Mouse (Mus musculus) heart, postnatal 36 days (tissue): ENCODE results near the gene Zfr2. TPM values are rescaled to one million over a fixed set of nuclear protein-coding genes. Genes with fewer than 3 reads are reported as not detected.

Experiments used
- DNase-seq, 2 experiments: peaks; one replicate each; pipeline ENCODE4 v3.0.0; 2021 to 2022
- intact Hi-C: fragments of 180-260 bp; cut with DNase I; formaldehyde crosslinking; loops from one replicate; pipeline ENCODE4 v1.15.1; 2025
- total RNA-seq, 2 experiments: library from RNA; stranded (reverse); gene quantifications; 2 replicates each; pipeline ENCODE4 v1.2.3; 2021

Gene Zfr2
- total RNA-seq, 2 experiments from 2014 or later, result 2.5 to 3.6 TPM

DNA sequence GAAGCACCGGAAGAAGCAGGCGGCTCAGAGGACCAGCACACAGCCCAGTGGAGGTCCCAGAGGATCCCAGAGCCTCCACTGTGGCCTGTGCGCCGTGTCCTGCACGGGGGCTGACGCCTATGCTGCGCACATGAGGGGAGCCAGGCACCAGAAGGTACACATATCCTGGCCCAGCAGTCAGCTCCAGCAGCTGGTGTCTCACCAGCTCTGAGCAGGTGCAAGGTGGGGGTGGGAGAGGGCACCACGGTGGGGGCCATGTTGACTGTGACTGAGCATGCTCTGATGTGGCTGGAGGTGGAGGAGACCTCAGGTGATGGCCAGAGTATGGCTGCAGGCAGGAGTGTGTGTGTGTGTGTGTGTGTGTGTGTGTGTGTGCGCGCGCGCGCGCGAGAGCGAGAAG is 9.1 kb downstream of the Zfr2 start:
- intact Hi-C loops, result no loop called here
- no peak for DNase-seq

DNA sequence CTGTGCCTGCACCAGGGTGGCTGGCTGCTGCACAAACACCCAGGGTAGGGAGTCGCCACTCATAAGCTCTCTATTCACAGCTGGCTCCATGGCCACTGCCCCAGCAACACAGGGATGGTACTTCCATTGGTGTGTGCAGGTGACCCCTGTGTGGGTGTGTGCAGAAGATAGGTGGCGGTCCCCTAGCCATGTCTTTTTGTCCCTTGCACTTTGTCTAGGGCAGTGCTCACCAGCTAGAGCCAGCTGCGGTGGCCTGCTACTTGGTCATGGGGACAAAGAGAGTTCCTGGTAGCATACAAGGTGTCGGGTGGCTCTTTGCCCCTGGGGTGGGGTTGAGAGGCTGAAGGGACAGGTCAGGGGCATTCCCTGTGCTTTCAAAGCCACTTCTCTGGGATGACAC is 11.2 kb downstream of the Zfr2 start:
- DNase-seq, result no peak
- intact Hi-C loops, result loop anchor here (2.0 kb wide), 1 partner anchor 39 kb away; no protein-coding TSS in a partner anchor

DNA sequence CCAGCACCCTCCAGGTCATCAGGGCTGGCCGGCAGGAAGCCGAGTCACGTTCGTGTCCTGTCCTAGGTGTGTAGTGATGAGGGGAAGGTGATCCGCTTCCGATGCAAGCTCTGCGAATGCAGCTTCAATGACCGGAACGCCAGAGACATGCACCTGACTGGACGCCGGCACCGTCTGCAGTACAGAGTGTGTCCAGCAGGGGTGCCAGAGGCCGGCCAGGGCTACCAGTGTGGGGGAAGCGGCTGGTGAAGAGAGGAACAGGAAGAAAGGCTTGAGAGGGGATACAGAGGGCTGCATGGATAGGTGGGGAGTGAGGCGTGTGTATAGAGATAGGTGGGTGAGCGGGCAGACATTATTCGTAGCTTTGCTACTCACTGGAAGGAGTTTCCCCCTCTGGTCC is 11.6 kb downstream of the Zfr2 start:
- intact Hi-C loops, result loop anchor here (2.0 kb wide), 1 partner anchor 38 kb away; no protein-coding TSS in a partner anchor

GRCm38 (mm10) chr10:81245166-81245565 is 12.2 kb downstream of the Zfr2 start:
- DNase-seq, result no peak
- intact Hi-C loops, result loop anchor here (2.0 kb wide), 1 partner anchor 38 kb away; no protein-coding TSS in a partner anchor

More for the DNA sequence above, 11.6 kb downstream of the Zfr2 start:
- peak; percentile 78 to 87 for DNase-seq

GRCm38 (mm10) chr10:81247804-81248203 is 14.8 kb downstream of the Zfr2 start:
- intact Hi-C loops, result no loop called here
- DNase-seq, result no peak

DNA sequence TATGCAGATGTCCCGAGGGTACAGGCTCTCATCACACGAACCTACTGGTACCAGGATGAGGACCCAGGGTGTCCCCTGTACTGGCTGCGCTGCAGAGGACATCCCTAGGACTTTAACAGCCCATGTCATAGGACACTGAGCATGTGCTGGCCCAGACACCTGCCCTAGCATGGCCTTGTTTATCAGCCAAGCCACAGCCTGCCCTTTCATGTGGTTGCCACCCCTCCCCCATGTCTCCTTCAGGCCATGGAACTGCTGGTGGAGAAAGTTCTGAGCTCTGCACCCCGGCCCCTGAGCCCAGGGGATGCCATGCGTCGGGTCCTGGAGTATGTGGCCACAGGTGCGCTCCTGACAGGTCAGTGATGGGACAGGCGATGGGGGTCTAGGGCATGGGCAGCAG is 16.5 kb downstream of the Zfr2 start:
- DNase-seq, result no peak
- intact Hi-C loops, result no loop called here

DNA sequence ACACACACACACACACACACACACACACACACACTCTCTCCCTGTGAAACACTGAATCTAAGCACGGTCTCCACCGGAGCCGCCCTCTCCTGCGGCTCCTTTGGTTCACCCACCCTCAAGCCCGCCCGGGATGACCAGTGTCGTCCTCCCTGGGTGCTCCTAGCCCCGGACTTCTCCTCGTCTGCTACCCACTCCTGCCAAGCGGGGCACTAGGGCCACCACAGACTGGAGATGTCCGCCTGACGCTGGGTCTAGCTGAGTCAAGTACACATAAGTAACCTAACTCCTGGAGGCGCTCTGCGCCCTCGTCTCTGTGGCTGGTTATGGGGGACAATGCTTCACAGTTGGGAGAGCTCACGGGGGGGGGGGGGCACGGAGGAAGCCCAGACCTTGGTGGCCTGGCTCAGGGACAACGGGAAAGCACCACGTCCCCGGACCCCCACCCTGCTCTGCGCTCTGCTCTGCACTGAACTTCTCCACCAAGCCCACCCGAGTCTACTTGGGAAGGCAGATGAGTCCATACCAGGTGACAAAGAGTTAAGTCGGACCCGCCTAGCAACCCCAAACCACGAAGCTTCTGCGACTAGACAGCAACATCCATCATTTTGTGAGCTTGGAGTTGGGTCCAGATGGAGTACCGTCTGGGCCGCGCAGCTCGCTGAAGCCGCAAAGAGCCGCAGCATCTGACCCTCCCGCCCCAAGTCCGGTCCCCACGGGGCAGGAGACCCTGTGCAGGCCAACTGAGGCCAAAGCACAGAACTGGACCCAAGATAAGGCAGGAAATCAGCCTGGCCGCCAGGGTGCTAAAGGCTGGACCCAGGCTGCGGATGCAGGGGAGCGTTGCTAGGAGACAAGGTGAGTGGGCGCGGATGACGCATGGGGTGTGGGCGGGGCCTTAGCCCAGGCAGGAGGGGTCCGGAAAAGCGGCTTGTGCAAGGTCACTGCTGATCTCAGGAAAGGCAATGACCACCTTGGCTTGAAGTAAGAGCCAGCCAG is 19.8 kb downstream of the Zfr2 start, which contains the start of gene Matk:
TSS of gene Matk (plus strand) at position 512 of the 996 bp plus-strand sequence.
- DNase-seq, result peak in 1 of 2 experiments; percentile 27
- intact Hi-C loops, result no loop called here

- intact Hi-C loops, result no loop called here
- DNase-seq, result no peak
Measured at GRCm38 (mm10) chr10:81254886-81255285, 21.9 kb downstream of the Zfr2 start.

DNA sequence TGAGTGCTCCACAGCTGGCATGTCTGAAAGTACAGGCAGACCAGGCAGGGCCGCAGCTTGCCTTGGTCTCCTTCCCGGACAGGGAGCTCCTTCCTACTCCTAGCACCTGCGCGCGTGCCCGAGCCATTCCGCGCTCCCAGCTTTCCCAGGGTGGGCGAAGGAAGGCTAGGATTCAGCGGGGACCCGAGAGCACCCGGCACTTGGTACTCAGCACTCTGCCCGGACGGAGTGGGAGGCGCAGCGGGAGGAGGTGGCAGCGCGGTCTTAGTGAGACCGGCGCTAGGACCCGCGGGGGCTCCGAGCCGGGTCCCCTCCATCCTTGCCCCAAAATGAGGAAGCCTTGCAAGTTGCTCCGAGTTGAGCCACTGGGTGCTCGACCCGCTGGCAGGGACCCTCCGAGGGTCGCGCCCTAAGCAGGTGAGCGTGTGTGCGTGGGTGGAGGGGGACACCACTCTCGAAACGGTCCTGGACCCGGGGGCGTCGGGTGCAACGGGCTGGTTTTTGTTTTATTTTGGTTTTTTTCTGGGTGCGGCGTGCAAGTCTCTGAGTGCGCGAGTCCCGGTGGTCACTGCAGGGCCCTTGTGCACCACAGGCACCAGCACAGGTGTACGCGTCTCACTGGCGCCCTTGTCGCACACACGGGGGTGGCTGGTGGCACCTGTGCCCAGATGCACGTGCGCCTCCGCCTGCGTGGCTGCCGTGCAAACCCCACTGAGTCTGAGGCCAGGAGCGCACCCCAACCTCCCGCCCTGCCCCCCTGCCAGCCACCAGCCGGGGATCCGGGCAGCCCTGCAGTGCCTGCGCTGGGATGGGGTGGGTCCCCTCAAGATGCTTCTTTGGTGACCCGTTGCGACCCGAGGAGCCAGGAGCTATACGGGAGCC is 24.4 kb downstream of the Zfr2 start:
- intact Hi-C loops, result no loop called here
- no peak for DNase-seq

GRCm38 (mm10) chr10:81259225-81259884 is 26.4 kb downstream of the Zfr2 start:
- intact Hi-C loops, result no loop called here

DNA sequence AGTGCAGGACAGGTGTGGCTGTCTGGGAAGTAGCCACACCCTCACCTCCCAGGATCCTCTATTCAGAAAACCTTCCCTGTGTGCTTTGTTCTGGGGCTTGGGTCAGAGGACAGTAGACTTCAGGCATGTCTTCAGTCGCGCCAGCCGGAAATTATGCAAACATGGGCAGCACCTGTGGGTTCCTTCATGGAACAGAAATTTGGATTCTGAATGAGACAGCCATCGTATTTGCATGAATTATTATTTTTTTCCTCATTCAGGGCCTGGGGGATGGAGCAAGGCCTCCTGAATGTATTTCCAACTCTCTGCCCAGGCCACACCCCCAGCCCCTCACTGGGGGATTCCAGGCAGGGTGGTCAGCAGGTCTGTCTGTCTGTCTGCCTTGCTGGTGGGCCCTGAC is 28.1 kb downstream of the Zfr2 start:
- intact Hi-C loops, result no loop called here
- no peak for DNase-seq

More at GRCm38 (mm10) chr10:81259225-81259884, 26.4 kb downstream of the Zfr2 start:
- no peak for DNase-seq

DNA sequence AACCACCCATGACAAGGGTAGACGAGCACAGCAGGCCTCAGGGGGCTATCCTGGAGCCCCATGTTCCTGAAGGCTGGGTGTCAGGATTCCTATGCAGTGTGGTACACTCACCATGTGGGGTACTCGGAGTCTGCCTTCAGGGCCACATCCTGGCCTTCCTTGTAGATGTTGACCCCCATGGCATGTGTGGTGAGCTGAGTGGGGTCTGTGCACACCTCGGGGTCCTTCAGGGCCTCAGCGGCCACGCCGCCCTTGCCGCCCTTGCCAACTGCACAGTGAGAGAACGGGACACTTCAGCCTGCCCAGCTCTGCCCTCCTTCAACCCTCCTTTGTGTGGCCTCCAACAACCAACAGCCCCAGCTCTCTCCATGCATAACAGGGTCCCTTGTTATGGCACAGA is 32.6 kb downstream of the Zfr2 start:
- no peak for DNase-seq
- intact Hi-C loops, result no loop called here

DNA sequence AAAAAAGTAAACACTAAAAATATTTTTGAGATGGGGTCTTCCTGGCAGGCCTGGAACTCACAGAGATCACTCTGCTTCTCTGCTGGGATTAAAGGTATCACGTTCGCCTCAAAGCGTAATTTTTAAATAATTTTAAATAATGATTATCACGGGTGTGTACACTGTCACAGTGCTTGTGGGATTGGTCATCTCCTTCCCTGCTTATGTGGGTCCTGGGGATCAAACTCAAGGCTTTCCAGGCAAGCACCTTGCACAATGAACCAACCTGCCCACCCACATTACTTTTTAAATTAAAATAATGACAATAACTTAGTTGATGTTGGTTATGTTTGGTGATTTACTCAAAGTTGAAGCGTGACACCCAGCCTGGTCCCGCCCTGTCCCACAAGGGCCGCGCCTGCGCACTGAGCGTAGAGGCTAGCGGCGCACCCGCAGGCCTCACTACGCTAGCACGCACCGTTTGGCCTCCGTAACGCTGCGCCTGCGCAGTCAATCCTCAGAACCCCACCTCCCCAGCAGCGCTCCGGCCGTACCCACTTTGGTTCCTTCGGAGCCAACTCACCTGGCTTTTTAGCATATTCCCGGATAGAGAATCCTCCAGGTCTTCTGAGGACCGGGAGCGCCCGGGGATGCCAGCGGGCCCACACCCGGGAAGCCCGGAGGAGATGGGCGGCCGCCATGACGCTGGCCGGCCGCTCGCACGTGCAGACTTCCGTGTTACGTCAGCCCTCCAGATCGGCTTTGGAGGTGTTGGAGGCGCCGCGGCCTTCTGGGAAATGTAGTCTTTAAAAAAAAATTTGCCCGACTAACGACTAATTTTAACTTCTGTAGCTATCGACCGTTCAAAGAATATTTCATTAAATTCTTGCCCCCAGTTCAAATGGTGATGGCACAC is 33.5 kb downstream of the Zfr2 start, which contains the start of the genes Mrpl54 and Apba3:
TSS of gene Mrpl54 (minus strand) at position 724 of the 895 bp plus-strand sequence.
TSS of gene Apba3 (plus strand) at position 750 of the 895 bp plus-strand sequence.
- intact Hi-C loops, result no loop called here
- peak; percentile 97 to 99 for DNase-seq

DNA sequence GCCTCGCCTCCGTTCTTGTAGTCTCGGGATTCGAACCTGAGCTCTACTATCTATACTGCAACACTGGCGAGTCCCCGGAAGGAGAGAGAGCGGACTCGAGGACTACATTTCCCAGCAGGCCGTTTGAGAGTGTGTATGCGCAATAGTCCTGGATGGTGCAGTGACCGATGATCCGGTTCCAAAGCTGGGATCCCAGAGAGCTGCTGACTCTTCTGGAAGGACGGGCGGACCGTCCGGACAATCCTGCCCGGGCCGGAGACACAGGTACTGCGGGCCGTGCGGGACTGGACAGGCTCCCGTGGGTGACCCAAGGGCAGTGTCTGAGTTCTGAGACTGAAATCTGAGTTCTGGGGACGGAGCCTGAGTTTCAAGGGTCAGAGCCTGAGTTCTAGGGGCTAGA is 35.1 kb downstream of the Zfr2 start:
- intact Hi-C loops, result no loop called here

DNA sequence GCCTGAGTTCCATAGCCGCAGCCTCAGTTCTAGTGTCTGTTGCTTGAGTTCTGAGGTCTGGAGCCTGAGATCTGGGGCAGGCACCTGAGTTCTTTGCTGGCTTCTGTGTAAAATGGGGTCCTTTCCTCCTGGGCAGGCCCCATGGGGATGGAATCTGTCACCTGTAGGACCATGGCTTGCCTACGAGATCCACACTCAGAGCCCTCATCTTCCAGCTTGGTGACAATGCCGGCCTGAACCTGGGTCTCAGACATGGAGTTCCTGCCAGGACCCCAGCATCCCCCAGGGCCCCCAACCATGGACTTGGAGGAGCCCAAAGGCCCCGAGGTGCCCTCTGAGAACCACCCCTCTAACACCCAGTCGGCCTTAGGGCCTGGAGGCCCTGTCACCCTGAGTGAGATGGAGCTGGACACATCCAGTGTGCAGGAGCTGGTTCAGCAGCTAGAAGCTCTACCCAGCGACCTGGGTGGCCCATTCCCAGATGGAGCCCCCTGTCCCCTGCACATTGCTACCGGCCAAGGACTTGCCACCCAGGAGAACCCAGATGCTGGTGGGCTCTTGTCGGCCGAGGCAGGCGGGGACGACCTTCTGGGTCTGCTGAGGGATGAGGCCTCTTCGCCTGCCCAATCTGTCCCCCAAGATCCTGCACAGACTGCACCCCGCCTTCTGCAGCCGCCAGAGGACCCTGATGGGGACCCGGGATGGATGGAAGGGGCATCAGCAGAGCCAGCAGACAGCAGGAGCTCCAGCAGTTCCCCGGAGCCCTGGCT is 35.9 kb downstream of the Zfr2 start:
- no peak for DNase-seq
- intact Hi-C loops, result no loop called here

More for the DNA sequence above, 35.1 kb downstream of the Zfr2 start:
- DNase-seq, result peak; percentile 82 to 84

DNA sequence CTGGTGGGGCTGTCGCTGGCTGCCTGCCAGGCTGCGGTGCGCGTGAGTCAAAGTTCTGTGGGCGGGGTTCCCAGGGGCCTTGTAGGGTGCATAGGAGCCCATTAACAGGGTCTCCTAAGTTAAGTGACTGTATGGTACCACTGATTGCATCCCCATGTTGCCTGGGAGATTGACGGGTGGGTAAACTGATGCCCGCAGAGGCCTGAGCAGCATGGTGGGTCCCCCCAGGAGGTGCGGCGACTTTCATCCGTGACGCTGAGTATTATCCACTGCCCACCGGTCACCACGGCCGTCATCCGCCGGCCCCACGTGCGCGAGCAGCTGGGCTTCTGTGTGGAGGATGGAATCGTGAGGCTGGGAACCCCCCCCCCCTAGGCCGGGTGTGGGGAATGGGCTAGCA is 39.4 kb downstream of the Zfr2 start:
- intact Hi-C loops, result no loop called here
- DNase-seq, result no peak

DNA sequence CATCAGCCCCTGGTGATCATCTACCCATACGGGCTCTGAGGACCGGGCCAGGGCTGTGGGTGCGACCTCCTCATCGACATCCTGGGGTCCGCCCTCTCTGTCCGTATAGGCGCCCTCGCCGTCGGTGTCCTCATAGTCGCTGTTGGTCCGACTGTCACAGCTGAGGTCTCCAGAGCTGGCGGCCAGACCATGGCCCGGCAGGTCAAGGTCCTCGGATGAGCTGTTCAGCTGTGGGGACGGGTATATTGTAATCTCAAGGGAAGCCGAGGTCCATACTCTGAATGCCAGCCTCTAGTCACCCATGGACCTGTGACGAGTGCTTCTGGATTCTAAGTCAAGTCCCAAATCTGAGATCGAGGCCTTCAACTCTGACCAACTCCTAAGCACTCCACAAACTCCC is 40.9 kb downstream of the Zfr2 start:
- DNase-seq, result no peak
- intact Hi-C loops, result no loop called here

DNA sequence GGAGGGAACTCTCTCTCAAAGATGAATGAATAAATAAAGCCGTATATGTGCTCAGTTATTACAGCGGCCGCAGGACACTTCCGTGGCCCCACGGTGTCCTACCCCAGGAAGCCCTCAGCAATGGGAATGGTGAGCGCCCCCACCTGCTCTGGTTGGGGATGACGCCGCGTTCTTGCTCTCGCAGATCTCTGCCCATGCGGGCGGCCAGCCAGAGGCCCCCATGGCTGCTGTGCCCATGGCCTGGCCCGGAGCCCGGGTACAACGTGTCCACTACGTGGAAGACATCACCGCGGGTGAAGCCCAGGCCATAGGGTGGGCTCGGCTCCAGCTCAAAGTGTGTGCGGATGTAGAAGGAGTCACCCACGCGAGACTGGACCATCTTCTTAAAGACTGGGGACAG is 44.7 kb downstream of the Zfr2 start:
- no peak for DNase-seq
- intact Hi-C loops, result no loop called here
